Mouse (Mus musculus) splenic B cell, adult 2 months (primary cell): Measurements from ENCODE around the gene Hsdl2.
A peak's percentile ranks its signal among the peaks of the same experiment; 100 is the strongest.

ENCODE experiments used
- DNase-seq: peaks from one replicate; pipeline ENCODE4 v3.0.0-alpha.2; 2011; ENCODE audit warnings: low read depth, low spot score
- H3K27me3 ChIP-seq: 2 replicates; pipeline ENCODE4 v1.6.1; 2012; ENCODE audit warnings: mild to moderate bottlenecking, low read length, moderate library complexity, mixed read lengths; ENCODE audit not compliant: control insufficient read depth, poor library complexity, insufficient read depth, severe bottlenecking
- H3K36me3 ChIP-seq: 2 replicates; pipeline ENCODE4 v1.6.1; 2012; ENCODE audit warnings: mild to moderate bottlenecking, low read length, moderate library complexity, mixed read lengths; ENCODE audit not compliant: control insufficient read depth, poor library complexity, insufficient read depth, severe bottlenecking

The Hsdl2 gene

DNA sequence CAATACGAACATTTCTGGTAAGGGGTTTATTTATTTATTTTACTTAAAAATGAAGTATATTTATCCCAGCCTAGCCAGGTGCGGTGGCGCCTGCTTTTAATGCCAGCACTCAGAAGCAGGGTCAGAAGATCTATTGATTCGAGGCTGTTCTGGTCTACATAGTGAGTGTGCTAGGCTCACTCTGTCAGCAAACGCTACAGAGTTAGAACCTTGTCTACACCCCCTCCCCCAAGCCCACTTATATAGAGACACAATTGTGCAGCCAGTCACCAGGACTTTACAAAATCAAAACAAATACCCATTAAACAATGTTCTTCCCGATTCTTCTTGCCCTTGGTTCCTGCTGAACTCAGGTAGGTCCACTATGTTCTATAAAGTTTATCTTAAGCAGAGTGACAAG lies 823 bp downstream of the Hsdl2 start:
- no peaks in the 10 kb centered on the region for H3K36me3 ChIP-seq
- DNase-seq: no peak
- H3K27me3 ChIP-seq: no peaks in the 10 kb centered on the region

GRCm38 (mm10) chr4:59585097-59585496 lies 3.7 kb downstream of the Hsdl2 start:
- H3K27me3 ChIP-seq: no peaks in the 10 kb centered on the region
- no peak for DNase-seq
- H3K36me3 ChIP-seq: no peaks in the 10 kb centered on the region

- Histone ChIP-seq H3K27me3 (no peaks in the 10 kb centered on the region), H3K36me3 (no peaks in the 10 kb centered on the region)
- DNase-seq: no peak
Measured at GRCm38 (mm10) chr4:59587215-59587871, 6.0 kb downstream of the Hsdl2 start.

GRCm38 (mm10) chr4:59587872-59588226 lies 6.5 kb downstream of the Hsdl2 start:
- H3K36me3 ChIP-seq: no peaks in the 10 kb centered on the region
- DNase-seq: no peak
- no peaks in the 10 kb centered on the region for H3K27me3 ChIP-seq

- Histone ChIP-seq H3K27me3 (no peaks in the 10 kb centered on the region), H3K36me3 (no peaks in the 10 kb centered on the region; the same call in 1 of the 2 replicates)
- no peak for DNase-seq
Measured at GRCm38 (mm10) chr4:59594614-59595013, 13.3 kb downstream of the Hsdl2 start.

GRCm38 (mm10) chr4:59596556-59596955 lies 15.2 kb downstream of the Hsdl2 start:
- Histone ChIP-seq H3K36me3 (no peaks in the 10 kb centered on the region; the same call in 1 of the 2 replicates), H3K27me3 (no peaks in the 10 kb centered on the region)
- peak; percentile 53 for DNase-seq

DNA sequence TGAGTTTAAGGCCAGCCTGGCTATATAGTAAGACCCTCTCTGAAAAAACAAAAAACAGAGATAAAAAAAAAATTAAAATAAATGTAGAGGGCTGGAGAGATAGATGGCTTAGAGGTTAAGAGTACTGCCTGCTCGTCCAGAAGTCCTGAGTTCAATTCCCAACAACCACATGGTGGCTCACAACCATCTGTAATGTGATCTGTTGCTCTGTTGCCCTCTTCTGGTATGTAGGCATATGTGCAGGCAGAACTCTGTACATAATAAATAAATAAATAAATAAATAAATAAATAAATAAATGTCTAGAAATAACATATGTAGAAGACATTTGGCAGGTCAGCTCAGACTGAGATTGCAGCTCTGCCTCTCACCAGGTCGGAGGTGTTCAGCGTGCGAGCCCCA lies 21.3 kb downstream of the Hsdl2 start:
- Histone ChIP-seq H3K36me3 (no peaks in the 10 kb centered on the region), H3K27me3 (no peaks in the 10 kb centered on the region)
- no peak for DNase-seq

DNA sequence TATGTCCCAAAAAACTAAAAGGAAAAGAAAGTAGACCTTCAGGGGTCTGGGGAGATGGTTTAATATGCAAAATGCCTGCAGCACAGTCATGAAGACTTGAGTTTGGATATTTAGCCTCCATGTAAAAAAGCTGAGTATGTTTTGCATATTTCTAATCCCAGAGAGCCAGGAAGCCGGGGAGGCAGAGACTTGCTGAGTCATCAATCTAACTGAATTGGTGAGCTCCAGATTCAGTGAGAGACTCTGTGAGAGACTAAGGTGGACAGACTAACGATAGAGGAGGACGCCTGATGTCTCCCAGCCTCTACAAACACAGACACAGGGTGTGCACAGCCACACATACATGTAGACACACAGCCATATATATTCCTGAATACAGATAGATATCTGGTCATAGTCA lies 23.5 kb downstream of the Hsdl2 start:
- H3K36me3 ChIP-seq: no peaks in the 10 kb centered on the region
- DNase-seq: no peak
- H3K27me3 ChIP-seq: no peaks in the 10 kb centered on the region

DNA sequence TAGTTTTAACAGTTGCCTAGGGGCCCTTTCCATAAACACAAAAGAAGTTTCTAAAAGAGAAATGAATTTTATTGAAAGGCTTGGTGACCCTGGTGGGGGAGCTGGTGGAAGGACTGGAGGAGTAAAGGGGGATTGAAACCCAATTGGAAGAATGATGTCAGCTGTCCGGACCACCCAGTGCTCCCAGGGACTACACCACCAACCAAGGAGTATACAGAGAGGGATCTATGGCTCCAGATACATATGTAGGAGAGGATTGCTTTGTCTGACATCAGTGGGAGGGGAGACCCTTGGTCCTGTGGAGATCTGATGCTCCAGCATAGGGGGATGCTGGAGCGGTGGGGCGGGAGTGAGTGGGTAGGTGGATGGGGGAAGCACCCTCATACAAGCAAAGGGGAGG lies 24.1 kb downstream of the Hsdl2 start:
- no peaks in the 10 kb centered on the region for H3K36me3 ChIP-seq
- no peaks in the 10 kb centered on the region for H3K27me3 ChIP-seq
- DNase-seq: no peak

DNA sequence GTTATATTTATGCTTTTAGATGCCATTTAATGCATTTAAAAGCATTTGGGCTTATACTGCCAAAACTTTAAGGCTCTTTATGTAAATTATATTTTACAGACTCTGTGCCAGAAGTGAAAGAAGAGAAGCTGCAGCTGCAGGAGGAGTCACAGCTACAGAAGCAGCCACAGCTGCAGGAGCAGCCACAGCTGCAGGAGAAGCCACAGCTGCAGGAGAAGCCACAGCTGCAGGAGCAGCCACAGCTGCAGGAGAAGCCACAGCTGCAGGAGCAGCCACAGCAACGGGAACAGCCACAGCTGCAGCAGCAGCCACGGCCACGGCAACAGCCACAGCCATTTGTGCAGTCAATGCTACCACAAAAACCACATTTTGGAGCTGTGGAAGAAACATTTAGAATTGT lies 29.0 kb downstream of the Hsdl2 start:
- no peak for DNase-seq
- H3K36me3 ChIP-seq: peaks cover 1% of the 10 kb centered on the region; the same call in 1 of the 2 replicates
- no peaks in the 10 kb centered on the region for H3K27me3 ChIP-seq

DNA sequence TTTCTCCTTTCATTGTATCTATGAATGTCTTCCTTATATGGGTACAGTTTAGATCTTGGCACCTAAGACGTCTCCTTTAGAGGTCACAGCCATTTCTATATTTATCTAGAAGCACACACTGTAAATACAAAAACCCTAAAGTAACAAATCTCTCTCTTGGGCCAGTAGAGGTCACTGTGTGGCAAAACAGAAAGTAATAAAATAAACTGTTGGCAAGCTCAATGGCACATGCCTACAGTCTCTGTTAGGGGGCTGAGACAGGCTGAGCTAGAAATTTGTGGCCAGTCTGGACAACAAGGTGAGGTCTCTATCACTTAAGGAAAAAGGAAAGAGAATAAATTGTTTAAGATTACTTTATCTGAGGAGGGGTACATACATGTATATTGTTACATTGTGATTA lies 33.6 kb downstream of the Hsdl2 start:
- no peaks in the 10 kb centered on the region for H3K27me3 ChIP-seq
- peak; percentile 74 for DNase-seq

GRCm38 (mm10) chr4:59619611-59620245 lies 38.4 kb downstream of the Hsdl2 start:
- no peak for DNase-seq

More for the DNA sequence above, 33.6 kb downstream of the Hsdl2 start:
- H3K36me3 ChIP-seq: peaks cover 1% of the 10 kb centered on the region; the same call in 1 of the 2 replicates

GRCm38 (mm10) chr4:59625676-59625997 lies 44.3 kb downstream of the Hsdl2 start:
- DNase-seq: no peak
- no peaks in the 10 kb centered on the region for H3K27me3 ChIP-seq
- H3K36me3 ChIP-seq: no peaks in the 10 kb centered on the region

More at GRCm38 (mm10) chr4:59619611-59620245, 38.4 kb downstream of the Hsdl2 start:
- Histone ChIP-seq H3K27me3 (no peaks in the 10 kb centered on the region), H3K36me3 (no peaks in the 10 kb centered on the region)

GRCm38 (mm10) chr4:59625998-59626910 lies 44.9 kb downstream of the Hsdl2 start, which contains the start of gene E130308A19Rik:
E130308A19Rik (plus strand) TSS chr4:59626211.
- DNase-seq: peak; percentile 85
- no peaks in the 10 kb centered on the region for H3K36me3 ChIP-seq
- no peaks in the 10 kb centered on the region for H3K27me3 ChIP-seq

DNA sequence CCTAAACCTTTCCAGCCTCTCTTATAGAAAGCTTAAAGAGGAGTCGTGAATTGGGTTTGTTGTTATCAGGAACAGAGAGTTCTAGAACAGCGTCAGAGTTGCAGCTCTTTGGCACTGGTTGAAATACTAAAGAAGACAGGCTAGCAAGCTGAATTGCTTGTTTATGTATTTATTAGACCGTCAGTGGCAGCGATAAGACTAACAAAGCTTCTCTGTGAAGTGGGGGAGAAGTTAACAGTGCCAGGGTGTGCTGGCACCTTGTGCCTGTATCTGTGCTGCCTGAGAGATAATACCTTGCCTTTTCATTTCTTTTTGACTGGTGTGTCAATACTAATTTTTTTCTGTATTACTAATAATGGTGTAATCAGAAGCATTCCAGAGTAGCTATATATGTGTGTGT lies 46.9 kb downstream of the Hsdl2 start:
- DNase-seq: no peak
- no peaks in the 10 kb centered on the region for H3K36me3 ChIP-seq
- H3K27me3 ChIP-seq: no peaks in the 10 kb centered on the region
